Mouse (Mus musculus) lung, embryonic 15.5 days (tissue): ENCODE measurements around the gene Ptcra. TPM values are rescaled to one million over a fixed set of nuclear protein-coding genes. Genes with fewer than 3 reads are reported as not detected.

Experiments used
- ATAC-seq: fragments of 200-750 bp; cut with Nextera tagmentation; 2 replicates; pipeline ENCODE4 v1.8.0; 2017; ENCODE audit warnings: moderate number of reproducible peaks, borderline replicate concordance; ENCODE audit not compliant: low FRiP score, low TSS enrichment; ENCODE audit errors: extremely low read depth
- H3K27ac ChIP-seq: fragments of 300-500 bp; sonication (generic); 2 replicates; pipeline ENCODE4 v1.5.1; 2015; ENCODE audit warnings: moderate library complexity, mild to moderate bottlenecking, inconsistent platforms
- H3K27me3 ChIP-seq: fragments of 300-500 bp; sonication (generic); 2 replicates; pipeline ENCODE4 v1.6.1; 2015; ENCODE audit warnings: inconsistent platforms
- H3K36me3 ChIP-seq: fragments of 300-500 bp; sonication (generic); 2 replicates; pipeline ENCODE4 v1.6.1; 2015; ENCODE audit warnings: inconsistent platforms
- H3K4me1 ChIP-seq: fragments of 300-500 bp; sonication (generic); 2 replicates; pipeline ENCODE4 v1.6.1; 2015; ENCODE audit warnings: inconsistent platforms
- H3K4me2 ChIP-seq: fragments of 300-500 bp; sonication (generic); 2 replicates; pipeline ENCODE4 v1.6.1; 2015; ENCODE audit warnings: inconsistent platforms, mild to moderate bottlenecking, moderate library complexity
- H3K4me3 ChIP-seq: fragments of 300-500 bp; sonication (generic); 2 replicates; pipeline ENCODE4 v1.5.1; 2015; ENCODE audit warnings: mild to moderate bottlenecking, inconsistent platforms
- H3K9ac ChIP-seq: fragments of 300-500 bp; sonication (generic); 2 replicates; pipeline ENCODE4 v1.6.1; 2015; ENCODE audit warnings: inconsistent platforms
- H3K9me3 ChIP-seq: fragments of 300-500 bp; sonication (generic); 2 replicates; pipeline ENCODE4 v1.6.1; 2016; ENCODE audit warnings: inconsistent platforms
- WGBS: fragments of 180-500 bp; shearing (Covaris S2); methylation state at CpG from one replicate; pipeline ENCODE4 v1.1.7; 2015; 5-methylcytosine and 5-hydroxymethylcytosine counted together
- polyA plus RNA-seq: library from polyadenylated mRNA; unstranded; fragments of >200 nt; fragmentation: Nextera tagmentation; extraction: Ambion mirVana; gene quantifications from 2 replicates; pipeline ENCODE4 v1.2.1, GENCODE M21; 2015

The Ptcra gene
- polyA plus RNA-seq, 1 experiment from 2014 or later = 8.2 TPM

DNA sequence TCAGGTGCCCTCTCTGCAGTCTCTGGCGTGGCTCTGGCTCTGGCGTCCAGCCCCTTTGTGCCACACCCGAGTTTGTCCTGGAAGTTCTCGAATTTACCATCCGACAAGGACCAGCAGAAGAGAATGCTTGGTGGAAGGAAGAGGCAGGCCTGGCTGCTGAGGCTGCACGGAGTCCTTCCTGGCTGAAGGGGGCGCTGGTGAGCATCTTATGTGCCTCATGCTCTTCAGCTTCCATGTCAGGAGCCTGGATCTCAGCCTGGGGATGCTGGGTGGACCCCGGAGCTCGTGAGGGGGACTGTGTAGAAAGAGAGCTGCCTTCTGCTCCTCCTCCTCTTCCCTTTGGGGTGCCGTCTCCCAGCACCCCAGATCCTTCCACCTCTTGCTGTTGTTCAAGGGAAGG is 27.4 kb downstream of the Ptcra start:
- no peak overlapping the region for H3K4me3 ChIP-seq
- H3K4me2 ChIP-seq = no peak overlapping the region
- H3K27ac ChIP-seq = no peak overlapping the region
- no peaks in the 10 kb centered on the region for H3K27me3 ChIP-seq
- peaks cover 9% of the 10 kb centered on the region; the same call in 1 of the 2 replicates for H3K36me3 ChIP-seq
- H3K4me1 ChIP-seq = no peaks in the 10 kb centered on the region
- H3K9ac ChIP-seq = no peak overlapping the region
- WGBS = 60% methylated on average over 9 of the region's 10 CpGs
- ATAC-seq = no peak
- no peaks in the 10 kb centered on the region for H3K9me3 ChIP-seq

- ATAC-seq = no peak
- Histone ChIP-seq H3K4me1 (no peaks in the 10 kb centered on the region), H3K4me3 (no peak overlapping the region), H3K27me3 (no peaks in the 10 kb centered on the region), H3K4me2 (no peak overlapping the region), H3K9ac (no peak overlapping the region), H3K9me3 (no peaks in the 10 kb centered on the region), H3K36me3 (peaks cover 9% of the 10 kb centered on the region; the same call in 1 of the 2 replicates), H3K27ac (no peak overlapping the region)
- 85% methylated on average over 7 of the region's 7 CpGs for WGBS
These were observed 28.2 kb downstream of the Ptcra start for GRCm38 (mm10) chr17:46735287-46735686.

DNA sequence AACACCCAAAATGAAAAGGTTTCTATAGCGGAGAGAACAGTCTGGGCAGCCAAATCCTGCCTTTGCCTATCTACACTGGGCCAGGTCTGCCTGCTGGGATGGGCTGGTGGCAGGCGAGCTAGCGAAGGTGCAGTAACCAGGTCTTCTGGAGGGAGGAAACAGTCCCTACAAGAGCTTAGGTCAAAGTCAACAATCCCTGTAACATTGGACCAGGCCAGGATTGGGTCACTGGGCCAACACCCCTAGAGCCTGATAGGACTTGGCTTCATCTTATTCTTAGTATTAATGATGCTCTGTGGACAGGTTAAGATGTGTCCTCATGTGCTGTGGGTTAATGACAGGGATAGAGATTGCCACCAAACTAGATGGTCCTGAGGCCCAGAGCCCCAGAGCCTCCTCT is 29.5 kb downstream of the Ptcra start:
- WGBS = 98% methylated on average over 3 of the region's 3 CpGs

GRCm38 (mm10) chr17:46728904-46729318 is 34.6 kb downstream of the Ptcra start, which contains the start of gene Gnmt:
Gene Gnmt (minus strand): TSS chr17:46729168.
- H3K4me3 ChIP-seq = peak within 1 kb of the TSS; percentile 24
- peaks cover 18% of the 10 kb centered on the region for H3K27me3 ChIP-seq
- H3K4me2 ChIP-seq = peak within 1 kb of the TSS; percentile 56
- no peak within 1 kb of the TSS for H3K27ac ChIP-seq
- peaks cover 11% of the 10 kb centered on the region; the same call in 1 of the 2 replicates for H3K36me3 ChIP-seq
- no peak for ATAC-seq
- no peaks in the 10 kb centered on the region for H3K9me3 ChIP-seq
- H3K9ac ChIP-seq = peak within 1 kb of the TSS; percentile 2; the same call in 1 of the 2 replicates
- H3K4me1 ChIP-seq = peaks cover 7% of the 10 kb centered on the region; the same call in 1 of the 2 replicates
- WGBS = 17% methylated on average over 24 of the region's 24 CpGs

More for the DNA sequence above, 29.5 kb downstream of the Ptcra start:
- no peak overlapping the region for H3K4me3 ChIP-seq
- H3K36me3 ChIP-seq = peaks cover 9% of the 10 kb centered on the region; the same call in 1 of the 2 replicates
- no peak for ATAC-seq
- H3K4me2 ChIP-seq = no peak overlapping the region
- H3K4me1 ChIP-seq = 0 out of 2 replicates have a peak, but pooled peaks cover under 1% of the 10 kb centered on the region
- no peaks in the 10 kb centered on the region for H3K9me3 ChIP-seq
- H3K27me3 ChIP-seq = peaks cover 7% of the 10 kb centered on the region
- no peak overlapping the region for H3K27ac ChIP-seq
- no peak overlapping the region for H3K9ac ChIP-seq

GRCm38 (mm10) chr17:46728496-46728895 is 35.0 kb downstream of the Ptcra start:
- Histone ChIP-seq H3K9ac (peak overlapping the region; percentile 2; the same call in 1 of the 2 replicates), H3K36me3 (peaks cover 14% of the 10 kb centered on the region; the same call in 1 of the 2 replicates), H3K4me2 (peak overlapping the region; percentile 56), H3K27me3 (peaks cover 18% of the 10 kb centered on the region), H3K4me3 (peak overlapping the region; percentile 24), H3K27ac (no peak overlapping the region), H3K4me1 (peaks cover 7% of the 10 kb centered on the region; the same call in 1 of the 2 replicates), H3K9me3 (no peaks in the 10 kb centered on the region)
- no peak for ATAC-seq
- 40% methylated on average over 11 of the region's 11 CpGs for WGBS

- no peak for ATAC-seq
- Histone ChIP-seq H3K4me3 (no peak overlapping the region), H3K4me2 (no peak overlapping the region), H3K36me3 (peaks cover 19% of the 10 kb centered on the region; the same call in 1 of the 2 replicates), H3K9ac (no peak overlapping the region), H3K4me1 (peaks cover 7% of the 10 kb centered on the region; the same call in 1 of the 2 replicates), H3K27me3 (peaks cover 18% of the 10 kb centered on the region), H3K27ac (no peak overlapping the region), H3K9me3 (no peaks in the 10 kb centered on the region)
- WGBS = 29% methylated on average over 6 of the region's 6 CpGs
These were observed 35.5 kb downstream of the Ptcra start for GRCm38 (mm10) chr17:46728021-46728420.

DNA sequence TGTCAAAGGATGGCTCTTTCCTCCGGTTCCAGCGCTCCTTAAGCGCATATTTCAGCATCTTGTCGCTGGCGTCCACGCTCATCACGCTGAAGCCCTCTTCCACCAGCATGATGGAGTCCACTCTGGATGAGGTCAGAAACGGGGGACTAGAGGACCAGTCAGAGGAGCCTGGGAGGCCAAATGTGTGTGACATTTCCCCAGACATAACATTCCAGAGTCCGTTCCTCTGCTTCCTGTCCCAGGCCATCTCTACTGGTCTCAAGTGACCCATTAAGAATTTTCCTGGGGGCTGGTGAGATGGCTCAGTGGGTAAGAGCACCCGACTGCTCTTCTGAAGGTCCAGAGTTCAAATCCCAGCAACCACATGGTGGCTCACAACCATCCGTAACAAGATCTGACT is 36.2 kb downstream of the Ptcra start:
- no peak for ATAC-seq
- Histone ChIP-seq H3K4me3 (no peak overlapping the region), H3K27ac (no peak overlapping the region), H3K4me2 (no peak overlapping the region), H3K27me3 (peaks cover 18% of the 10 kb centered on the region), H3K9ac (no peak overlapping the region), H3K4me1 (peaks cover 7% of the 10 kb centered on the region; the same call in 1 of the 2 replicates), H3K36me3 (peaks cover 21% of the 10 kb centered on the region; the same call in 1 of the 2 replicates), H3K9me3 (no peaks in the 10 kb centered on the region)
- WGBS = 86% methylated on average over 11 of the region's 11 CpGs

GRCm38 (mm10) chr17:46725731-46726645 is 37.5 kb downstream of the Ptcra start:
- H3K4me2 ChIP-seq = no peak overlapping the region
- peaks cover 18% of the 10 kb centered on the region for H3K27me3 ChIP-seq
- H3K4me1 ChIP-seq = peaks cover 7% of the 10 kb centered on the region; the same call in 1 of the 2 replicates
- H3K9ac ChIP-seq = no peak overlapping the region
- no peak overlapping the region for H3K27ac ChIP-seq
- WGBS = 88% methylated on average over 26 of the region's 26 CpGs
- ATAC-seq = no peak
- H3K4me3 ChIP-seq = no peak overlapping the region
- peaks cover 28% of the 10 kb centered on the region; the same call in 1 of the 2 replicates for H3K36me3 ChIP-seq
- H3K9me3 ChIP-seq = no peaks in the 10 kb centered on the region

GRCm38 (mm10) chr17:46725273-46725672 is 38.2 kb downstream of the Ptcra start:
- ATAC-seq = no peak

DNA sequence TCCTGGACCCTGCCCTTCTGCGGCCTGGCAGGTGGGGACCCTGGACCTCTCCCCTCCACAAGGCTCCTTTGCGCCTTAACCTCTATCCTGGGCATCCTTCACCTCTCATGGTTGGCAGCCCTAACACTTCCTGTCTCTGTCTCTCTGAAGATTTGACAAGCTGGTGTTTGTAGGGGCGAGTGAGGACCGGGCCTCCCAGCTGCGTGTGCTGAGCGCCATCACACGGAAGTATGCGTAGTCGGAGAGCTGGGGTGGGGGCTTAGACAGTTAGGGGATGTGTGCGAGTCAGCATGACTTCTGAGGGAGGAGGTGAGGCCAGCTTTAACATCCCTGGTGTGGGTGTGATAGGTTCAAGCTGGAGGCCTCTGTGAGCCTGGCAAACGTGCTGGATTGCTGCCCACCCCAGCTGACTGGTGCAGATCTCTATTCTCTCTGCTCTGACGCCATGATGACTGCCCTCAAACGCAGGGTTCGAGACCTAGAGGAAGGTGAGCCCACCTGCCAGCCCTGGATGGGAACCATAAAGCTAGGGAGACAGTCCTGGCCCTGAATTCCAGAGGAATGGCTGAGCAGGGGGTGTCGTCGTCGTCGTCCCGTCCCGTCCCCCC is 38.9 kb downstream of the Ptcra start:
- Histone ChIP-seq H3K27me3 (peaks cover 16% of the 10 kb centered on the region), H3K4me3 (no peak overlapping the region), H3K9ac (no peak overlapping the region), H3K4me1 (peaks cover 7% of the 10 kb centered on the region; the same call in 1 of the 2 replicates), H3K27ac (no peak overlapping the region), H3K36me3 (peaks cover 28% of the 10 kb centered on the region), H3K4me2 (no peak overlapping the region), H3K9me3 (no peaks in the 10 kb centered on the region)
- 67% methylated on average over 19 of the region's 20 CpGs for WGBS
- ATAC-seq = no peak

More at GRCm38 (mm10) chr17:46725273-46725672, 38.2 kb downstream of the Ptcra start:
- no peak overlapping the region for H3K4me3 ChIP-seq
- 48% methylated on average over 9 of the region's 9 CpGs for WGBS
- H3K27me3 ChIP-seq = peaks cover 18% of the 10 kb centered on the region
- no peak overlapping the region for H3K9ac ChIP-seq
- no peak overlapping the region for H3K4me2 ChIP-seq
- H3K36me3 ChIP-seq = peaks cover 28% of the 10 kb centered on the region
- no peak overlapping the region for H3K27ac ChIP-seq
- H3K4me1 ChIP-seq = peaks cover 7% of the 10 kb centered on the region; the same call in 1 of the 2 replicates
- H3K9me3 ChIP-seq = no peaks in the 10 kb centered on the region

GRCm38 (mm10) chr17:46721077-46721476 is 42.4 kb downstream of the Ptcra start:
- ATAC-seq = no peak
- no peak overlapping the region for H3K4me2 ChIP-seq
- H3K4me1 ChIP-seq = no peaks in the 10 kb centered on the region
- no peak overlapping the region for H3K9ac ChIP-seq
- peaks cover 38% of the 10 kb centered on the region for H3K36me3 ChIP-seq
- no peak overlapping the region for H3K27ac ChIP-seq
- H3K4me3 ChIP-seq = no peak overlapping the region
- 80% methylated on average over 7 of the region's 7 CpGs for WGBS
- no peaks in the 10 kb centered on the region for H3K9me3 ChIP-seq
- no peaks in the 10 kb centered on the region for H3K27me3 ChIP-seq
